Mouse (Mus musculus) kidney, postnatal 0 days (tissue): ENCODE measurements at regions not wholly inside any gene's neighbourhood (a gene's known extent, or its start where the extent isn't known, plus 50 kb on each side); places are given as distances from the start of the nearest gene placed in this dataset.
"Not testable (repeated sequence)": the region's sequence is repeated elsewhere in the genome, so short reads cannot be mapped to it uniquely, and the experiment has no call there.

Source experiments
- ATAC-seq: fragments of 200-750 bp; cut with Nextera tagmentation; replicated peaks from 2 replicates; pipeline ENCODE4 v1.8.0; 2017; ENCODE audit warnings: low read depth, moderate number of reproducible peaks, moderate TSS enrichment, moderate library complexity; ENCODE audit not compliant: low FRiP score
- DNase-seq: peaks from one replicate; pipeline ENCODE4 v3.0.0-alpha.2; 2016; ENCODE audit warnings: low spot score
- H3K27ac ChIP-seq: fragments of 300-500 bp; sonication (generic); 2 replicates; pipeline ENCODE4 v1.5.1; 2014; ENCODE audit warnings: mild to moderate bottlenecking
- H3K27me3 ChIP-seq: fragments of 300-500 bp; sonication (generic); 2 replicates; pipeline ENCODE4 v1.6.1; 2014; ENCODE audit warnings: low read length, mixed read lengths; ENCODE audit not compliant: insufficient read depth
- H3K36me3 ChIP-seq: fragments of 300-500 bp; sonication (generic); 2 replicates; pipeline ENCODE4 v1.6.1; 2014; ENCODE audit warnings: low read length, mixed read lengths; ENCODE audit not compliant: insufficient read depth
- H3K4me1 ChIP-seq: fragments of 300-500 bp; sonication (generic); replicated peaks from 2 replicates; pipeline ENCODE4 v1.6.1; 2014; ENCODE audit warnings: antibody characterized with exemption, low read length, mixed read lengths; ENCODE audit not compliant: insufficient read depth
- H3K4me2 ChIP-seq: fragments of 300-500 bp; sonication (generic); 2 replicates; pipeline ENCODE4 v1.6.1; 2014; ENCODE audit warnings: mild to moderate bottlenecking, low read length, moderate library complexity, mixed read lengths
- H3K4me3 ChIP-seq: fragments of 300-500 bp; sonication (generic); replicated peaks from 2 replicates; pipeline ENCODE4 v1.5.1; 2014; ENCODE audit warnings: low read depth, low read length
- H3K9ac ChIP-seq: fragments of 300-500 bp; sonication (generic); 2 replicates; pipeline ENCODE4 v1.6.1; 2014; ENCODE audit warnings: low read depth, low read length
- H3K9me3 ChIP-seq: fragments of 300-500 bp; sonication (generic); replicated peaks from 2 replicates; pipeline ENCODE4 v1.6.1; 2016; ENCODE audit warnings: low read length, inconsistent platforms, mixed read lengths
- CTCF ChIP-seq: IDR thresholded peaks from 2 replicates; pipeline ENCODE4 v1.5.1; 2016; ENCODE audit warnings: antibody characterized with exemption, low read depth, mild to moderate bottlenecking, moderate library complexity
- WGBS: fragments of 180-500 bp; shearing (Covaris S2); extraction: QIAGEN DNeasy Blood & Tissue Kit; methylation state at CpG from one replicate; pipeline ENCODE4 v1.1.7; 2014; 5-methylcytosine and 5-hydroxymethylcytosine counted together

GRCm38 (mm10) chr1:103986867-103987266, 781.5 kb upstream of the Cdh20 start:
- 7% methylated on average over 1 of the region's 1 CpGs for WGBS
- Histone ChIP-seq H3K4me2 (no peak overlapping the region), H3K27me3 (no peaks in the 10 kb centered on the region), H3K4me1 (no peaks in the 10 kb centered on the region), H3K27ac (no peak overlapping the region), H3K9me3 (no peaks in the 10 kb centered on the region), H3K36me3 (no peaks in the 10 kb centered on the region), H3K4me3 (no peak overlapping the region), H3K9ac (no peak overlapping the region)
- ATAC-seq (no peak), DNase-seq (peak; percentile 37)
- peak; percentile 65; the same call in 1 of the 2 replicates for TF ChIP-seq CTCF

GRCm38 (mm10) chr1:104002906-104003305, 765.4 kb upstream of the Cdh20 start:
- not testable (repeated sequence) for H3K27me3 ChIP-seq, H3K27ac ChIP-seq, H3K4me1 ChIP-seq, H3K9ac ChIP-seq, H3K36me3 ChIP-seq, H3K4me3 ChIP-seq, H3K4me2 ChIP-seq, ATAC-seq, DNase-seq, H3K9me3 ChIP-seq

GRCm38 (mm10) chr1:104029670-104030069, 738.7 kb upstream of the Cdh20 start:
- H3K9ac ChIP-seq: no peak overlapping the region
- ATAC-seq: no peak
- no peak for DNase-seq

GRCm38 (mm10) chr1:104048440-104048839, 719.9 kb upstream of the Cdh20 start:
- H3K27ac ChIP-seq: no peak overlapping the region
- no peak for DNase-seq
- TF ChIP-seq CTCF: no peak
- no peaks in the 10 kb centered on the region for H3K4me1 ChIP-seq
- H3K27me3 ChIP-seq: no peaks in the 10 kb centered on the region
- H3K9ac ChIP-seq: no peak overlapping the region
- no peaks in the 10 kb centered on the region for H3K36me3 ChIP-seq
- H3K4me2 ChIP-seq: no peak overlapping the region
- ATAC-seq: no peak
- no peaks in the 10 kb centered on the region for H3K9me3 ChIP-seq
- H3K4me3 ChIP-seq: no peak overlapping the region
- WGBS: 60% methylated on average over 1 of the region's 1 CpGs

More at GRCm38 (mm10) chr1:104029670-104030069, 738.7 kb upstream of the Cdh20 start:
- no peak overlapping the region for H3K4me3 ChIP-seq
- no peaks in the 10 kb centered on the region for H3K4me1 ChIP-seq
- no peak overlapping the region for H3K27ac ChIP-seq
- no peaks in the 10 kb centered on the region for H3K9me3 ChIP-seq
- TF ChIP-seq CTCF: no peak
- H3K27me3 ChIP-seq: no peaks in the 10 kb centered on the region
- H3K36me3 ChIP-seq: no peaks in the 10 kb centered on the region
- H3K4me2 ChIP-seq: no peak overlapping the region

- no peak for TF ChIP-seq CTCF
- Histone ChIP-seq H3K36me3 (no peaks in the 10 kb centered on the region), H3K4me3 (no peak overlapping the region), H3K27me3 (no peaks in the 10 kb centered on the region), H3K27ac (no peak overlapping the region), H3K9ac (no peak overlapping the region), H3K9me3 (no peaks in the 10 kb centered on the region), H3K4me2 (no peak overlapping the region), H3K4me1 (no peaks in the 10 kb centered on the region)
- DNase-seq (no peak), ATAC-seq (no peak)
- 77% methylated on average over 4 of the region's 4 CpGs for WGBS
Measured at GRCm38 (mm10) chr1:104049169-104049948, 719.0 kb upstream of the Cdh20 start.
